Mouse (Mus musculus): ENCODE measurements around the gene Adk. TPM values are rescaled to one million over a fixed set of nuclear protein-coding genes. Genes with fewer than 3 reads are reported as not detected.
A peak's percentile ranks its signal among the peaks of the same experiment; 100 is the strongest.

Adk gene
- polyA plus RNA-seq, 1 experiment from 2014 or later: 242 TPM

DNA sequence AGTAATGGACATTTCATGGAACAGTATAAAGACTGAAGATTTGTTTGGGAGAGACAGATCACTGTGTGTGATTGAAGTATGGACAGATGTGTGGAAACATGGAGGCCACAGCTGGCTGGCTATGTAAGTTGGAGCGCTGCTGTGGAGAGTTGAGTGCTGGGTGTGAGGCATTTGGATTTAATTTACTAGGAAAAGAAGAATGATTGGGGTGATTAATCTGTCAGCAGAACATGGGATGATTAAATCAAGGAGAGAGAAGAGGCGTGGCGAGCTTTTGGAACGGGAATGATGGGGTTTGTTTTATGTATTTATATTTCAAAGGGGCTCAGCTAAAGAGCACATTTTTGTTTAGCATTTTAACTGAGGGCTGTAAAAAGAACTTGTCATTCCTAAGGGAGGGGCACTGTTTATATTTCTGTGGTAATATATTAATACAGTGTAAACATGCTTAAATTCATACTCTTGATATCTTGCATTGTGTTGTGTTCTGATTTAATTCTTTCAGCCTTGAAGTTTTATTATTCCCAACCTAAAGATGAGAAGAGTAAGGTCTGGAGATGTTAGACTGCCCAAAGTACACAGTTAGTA is 256.1 kb downstream of the Adk start:
- ATAC-seq (ENCODE audit: extremely low read depth, insufficient number of reproducible peaks, low FRiP score, low TSS enrichment): no peak

DNA sequence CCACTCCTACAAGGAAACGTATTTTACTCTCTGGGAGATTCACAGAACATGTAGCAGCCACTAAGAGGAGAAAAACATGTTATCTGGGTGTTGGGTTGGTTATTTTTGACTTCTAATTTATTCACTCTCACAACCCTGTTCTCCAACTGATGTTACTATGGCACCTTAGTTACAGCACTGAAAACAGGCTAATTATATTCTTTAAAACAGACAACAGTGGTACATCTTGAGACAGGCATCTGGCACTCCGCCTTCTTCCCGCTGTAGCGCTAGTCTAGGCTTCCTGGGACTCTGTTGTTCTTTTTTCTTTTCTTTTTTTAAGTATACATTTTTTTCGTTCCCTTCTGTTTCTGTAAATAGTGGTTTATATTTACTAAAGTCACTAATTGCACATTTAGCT is 258.2 kb downstream of the Adk start:
- WGBS: 86% methylated on average over 5 of the region's 5 CpGs
- H3K4me2 ChIP-seq: no peak overlapping the region
- ATAC-seq (ENCODE audit: extremely low read depth, insufficient number of reproducible peaks, low FRiP score, low TSS enrichment): no peak

More for the DNA sequence above, 256.1 kb downstream of the Adk start:
- Histone ChIP-seq H3K4me2 (no peak overlapping the region), H3K4me1 (peaks cover 27% of the 10 kb centered on the region), H3K27me3 (replicated peaks) (no peaks in the 10 kb centered on the region), H3K9ac (no peak overlapping the region), H3K9me3 (no peaks in the 10 kb centered on the region), H3K27ac (replicated peaks) (no peak overlapping the region), H3K36me3 (no peaks in the 10 kb centered on the region), H3K4me3 (no peak overlapping the region)
- 84% methylated on average over 4 of the region's 4 CpGs for WGBS

DNA sequence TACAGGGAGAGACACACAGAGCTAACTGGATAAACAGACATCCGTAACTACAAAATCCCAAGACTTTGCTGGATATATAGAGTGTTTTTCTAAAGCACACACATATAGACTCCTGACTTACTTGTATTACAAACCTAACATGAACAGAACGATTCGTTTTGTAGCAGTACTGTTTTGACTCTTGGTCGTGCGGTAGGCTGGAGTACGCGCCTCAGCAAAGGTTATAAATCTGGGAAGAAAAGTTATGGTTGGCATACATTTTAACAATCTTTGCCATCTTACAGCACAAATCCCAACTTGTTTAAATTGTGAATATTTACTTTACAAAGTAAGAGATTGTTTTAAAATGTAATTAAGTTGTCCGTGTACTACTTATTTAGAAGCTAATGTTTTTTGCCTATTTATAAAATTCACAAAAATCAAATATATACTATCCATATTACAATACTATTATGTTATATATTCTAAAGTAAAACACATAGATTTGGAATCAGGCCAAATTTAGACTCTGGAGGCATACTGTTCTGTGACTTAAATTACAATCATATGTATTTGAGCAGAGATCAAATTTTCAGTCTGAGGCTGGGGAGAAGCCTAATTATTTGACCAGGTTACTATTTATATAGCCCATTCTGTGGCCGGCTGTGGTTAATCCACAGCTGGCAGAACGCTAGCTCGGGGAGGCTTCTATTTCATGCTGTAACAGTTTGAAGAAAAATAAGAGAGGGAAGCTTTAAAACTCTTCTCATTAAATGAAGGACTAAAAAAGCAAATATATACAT is 261.4 kb downstream of the Adk start:
- no peak for ATAC-seq (ENCODE audit: extremely low read depth, insufficient number of reproducible peaks, low FRiP score, low TSS enrichment)
- no peaks in the 10 kb centered on the region for H3K9me3 ChIP-seq
- no peak overlapping the region for H3K27ac ChIP-seq (replicated peaks)
- H3K4me1 ChIP-seq: peaks cover 23% of the 10 kb centered on the region
- H3K9ac ChIP-seq: no peak overlapping the region
- no peaks in the 10 kb centered on the region for H3K27me3 ChIP-seq (replicated peaks)
- no peak overlapping the region for H3K4me2 ChIP-seq
- H3K36me3 ChIP-seq: peaks cover 4% of the 10 kb centered on the region; the same call in 1 of the 2 replicates
- 82% methylated on average over 11 of the region's 11 CpGs for WGBS
- no peak overlapping the region for H3K4me3 ChIP-seq

More for the DNA sequence above, 258.2 kb downstream of the Adk start:
- Histone ChIP-seq H3K36me3 (no peaks in the 10 kb centered on the region), H3K9me3 (no peaks in the 10 kb centered on the region), H3K4me3 (no peak overlapping the region), H3K4me1 (peaks cover 29% of the 10 kb centered on the region), H3K27me3 (replicated peaks) (no peaks in the 10 kb centered on the region), H3K27ac (replicated peaks) (no peak overlapping the region), H3K9ac (no peak overlapping the region)

DNA sequence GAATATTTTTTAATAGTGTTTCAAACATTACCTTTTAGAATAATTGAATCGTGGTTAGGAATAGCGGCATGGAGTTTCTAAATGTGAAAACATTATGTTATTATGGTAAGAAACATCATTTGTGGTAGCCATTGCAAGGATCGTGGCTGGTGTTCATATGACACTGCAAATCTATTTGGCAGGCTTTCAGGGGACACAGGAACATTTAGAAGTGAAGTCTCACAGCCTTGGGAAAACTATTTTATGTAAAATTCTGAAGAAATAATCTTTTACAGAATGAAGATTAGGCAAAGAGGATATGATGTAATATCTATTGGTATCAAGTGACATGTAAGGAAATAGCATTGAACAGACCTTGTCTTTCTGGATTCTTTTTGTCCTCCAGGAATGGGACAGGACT is 262.1 kb downstream of the Adk start:
- H3K9ac ChIP-seq: no peak overlapping the region
- no peaks in the 10 kb centered on the region for H3K27me3 ChIP-seq (replicated peaks)
- no peak overlapping the region for H3K4me3 ChIP-seq
- WGBS: 79% methylated on average over 3 of the region's 3 CpGs
- H3K4me2 ChIP-seq: no peak overlapping the region
- peaks cover 23% of the 10 kb centered on the region for H3K4me1 ChIP-seq
- H3K9me3 ChIP-seq: no peaks in the 10 kb centered on the region
- H3K27ac ChIP-seq (replicated peaks): no peak overlapping the region
- ATAC-seq (ENCODE audit: extremely low read depth, insufficient number of reproducible peaks, low FRiP score, low TSS enrichment): no peak
- H3K36me3 ChIP-seq: peaks cover 10% of the 10 kb centered on the region

DNA sequence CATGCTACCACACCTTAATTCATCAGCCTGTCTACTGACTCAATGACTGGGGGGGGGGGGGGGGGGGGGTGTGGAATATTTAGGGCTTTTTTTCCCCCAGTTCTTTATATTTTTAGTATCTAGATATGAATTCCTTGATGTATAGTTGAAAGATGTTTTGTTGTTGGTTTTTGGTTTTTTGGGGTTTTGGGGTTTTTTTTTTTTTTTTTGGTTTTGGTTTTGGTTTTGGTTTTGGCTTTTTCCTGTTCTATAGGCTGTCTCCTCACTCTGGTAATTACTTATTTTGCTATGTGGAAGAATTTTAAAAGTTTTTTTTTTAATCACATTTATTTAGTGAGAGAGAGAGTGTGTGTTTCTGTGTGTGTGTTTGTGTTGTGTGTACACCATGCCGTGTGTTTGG is 282.5 kb downstream of the Adk start:
- no peak overlapping the region for H3K27ac ChIP-seq (replicated peaks)
- no peaks in the 10 kb centered on the region for H3K9me3 ChIP-seq
- no peaks in the 10 kb centered on the region for H3K27me3 ChIP-seq (replicated peaks)
- H3K36me3 ChIP-seq: 0 out of 2 replicates have a peak, but pooled peaks cover 5% of the 10 kb centered on the region
- H3K9ac ChIP-seq: no peak overlapping the region
- H3K4me1 ChIP-seq: peaks cover 25% of the 10 kb centered on the region
- ATAC-seq (ENCODE audit: extremely low read depth, insufficient number of reproducible peaks, low FRiP score, low TSS enrichment): no peak
- H3K4me2 ChIP-seq: no peak overlapping the region
- no peak overlapping the region for H3K4me3 ChIP-seq
- 81% methylated on average over 1 of the region's 1 CpGs for WGBS

DNA sequence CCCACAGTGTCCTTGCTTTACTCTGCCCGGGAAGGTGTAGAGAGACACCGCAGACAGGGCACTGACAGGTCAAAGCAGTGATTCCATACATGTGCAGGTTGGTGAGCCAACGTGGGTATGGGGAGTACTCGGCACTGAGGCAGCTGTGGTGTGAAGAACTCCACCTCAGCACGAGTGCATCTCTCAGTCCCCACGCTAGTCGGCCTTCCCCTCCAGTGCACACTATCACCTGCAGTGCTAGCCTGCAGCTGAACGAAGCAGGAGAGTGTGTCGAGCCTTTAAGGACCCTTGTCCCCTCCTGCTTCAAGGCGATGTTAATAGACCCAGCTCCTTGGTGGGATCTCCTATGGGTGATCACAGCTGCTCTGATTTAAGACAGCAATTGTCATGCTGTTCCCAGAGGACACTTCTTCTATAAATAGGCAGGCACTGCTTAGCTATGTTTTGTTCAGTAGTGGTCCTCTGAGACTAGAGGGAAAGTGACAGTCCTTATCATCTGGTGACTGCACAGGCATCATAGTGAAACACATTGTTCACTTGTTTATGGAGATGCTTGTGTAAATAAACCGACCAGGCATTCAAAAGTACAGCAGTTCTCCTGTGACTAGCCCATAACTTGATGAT is 283.4 kb downstream of the Adk start:
- no peaks in the 10 kb centered on the region for H3K9me3 ChIP-seq

DNA sequence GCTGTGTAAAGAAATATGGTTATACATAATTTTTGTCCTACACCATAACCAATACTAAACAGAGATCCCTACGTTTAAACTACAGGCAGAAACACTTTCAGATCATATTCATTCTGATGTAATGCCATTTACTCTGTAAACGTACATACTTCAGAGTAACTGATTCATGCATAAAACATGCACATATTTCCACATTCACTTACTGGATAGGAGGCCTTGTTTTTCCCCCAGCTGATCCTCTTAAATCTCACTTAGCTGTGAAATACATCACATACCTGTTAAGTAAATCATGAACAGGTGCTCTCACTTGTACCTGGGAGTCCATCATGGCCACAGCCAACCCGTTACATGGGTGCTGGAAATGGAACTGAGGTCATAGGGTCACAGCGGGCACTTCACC is 285.6 kb downstream of the Adk start:
- Histone ChIP-seq H3K27ac (replicated peaks) (no peak overlapping the region), H3K4me2 (no peak overlapping the region), H3K27me3 (replicated peaks) (no peaks in the 10 kb centered on the region), H3K4me3 (no peak overlapping the region), H3K9me3 (no peaks in the 10 kb centered on the region), H3K9ac (no peak overlapping the region), H3K36me3 (0 out of 2 replicates have a peak, but pooled peaks cover 5% of the 10 kb centered on the region), H3K4me1 (peaks cover 31% of the 10 kb centered on the region)
- 85% methylated on average over 4 of the region's 4 CpGs for WGBS
- no peak for ATAC-seq (ENCODE audit: extremely low read depth, insufficient number of reproducible peaks, low FRiP score, low TSS enrichment)

More for the DNA sequence above, 283.4 kb downstream of the Adk start:
- Histone ChIP-seq H3K4me1 (peaks cover 25% of the 10 kb centered on the region), H3K27me3 (replicated peaks) (no peaks in the 10 kb centered on the region), H3K9ac (peak overlapping the region; percentile 56), H3K27ac (replicated peaks) (peak overlapping the region; percentile 71; the same call in 1 of the 2 replicates), H3K4me3 (no peak overlapping the region), H3K36me3 (0 out of 2 replicates have a peak, but pooled peaks cover 5% of the 10 kb centered on the region), H3K4me2 (peak overlapping the region; percentile 39)
- 37% methylated on average over 11 of the region's 11 CpGs for WGBS
- ATAC-seq (ENCODE audit: extremely low read depth, insufficient number of reproducible peaks, low FRiP score, low TSS enrichment): no peak

DNA sequence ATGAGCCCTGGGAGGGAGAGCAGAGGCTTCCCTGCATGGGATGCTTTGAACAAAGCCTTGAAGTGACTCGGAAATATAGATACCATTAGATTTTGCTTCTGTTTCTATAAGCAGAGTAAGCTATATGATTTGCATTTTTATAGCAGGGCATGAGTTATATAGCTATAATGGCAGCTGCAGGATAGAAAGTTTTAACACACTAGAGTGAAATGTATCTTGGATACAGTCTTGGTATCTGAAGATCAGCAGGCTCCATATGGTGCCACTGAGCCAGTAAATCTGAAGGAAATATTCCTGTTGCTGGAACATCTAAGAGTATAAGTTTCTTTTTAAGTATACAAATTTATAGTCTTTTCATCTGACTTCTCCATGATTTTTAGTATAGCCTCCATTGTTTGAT is 288.8 kb downstream of the Adk start:
- no peak for ATAC-seq (ENCODE audit: extremely low read depth, insufficient number of reproducible peaks, low FRiP score, low TSS enrichment)
- WGBS: 78% methylated on average over 1 of the region's 1 CpGs
- no peaks in the 10 kb centered on the region for H3K9me3 ChIP-seq
- H3K27me3 ChIP-seq (replicated peaks): no peaks in the 10 kb centered on the region
- no peak overlapping the region for H3K4me3 ChIP-seq
- peaks cover 16% of the 10 kb centered on the region for H3K4me1 ChIP-seq
- H3K4me2 ChIP-seq: no peak overlapping the region
- H3K36me3 ChIP-seq: peaks cover 8% of the 10 kb centered on the region; the same call in 1 of the 2 replicates
- H3K27ac ChIP-seq (replicated peaks): no peak overlapping the region
- no peak overlapping the region for H3K9ac ChIP-seq

DNA sequence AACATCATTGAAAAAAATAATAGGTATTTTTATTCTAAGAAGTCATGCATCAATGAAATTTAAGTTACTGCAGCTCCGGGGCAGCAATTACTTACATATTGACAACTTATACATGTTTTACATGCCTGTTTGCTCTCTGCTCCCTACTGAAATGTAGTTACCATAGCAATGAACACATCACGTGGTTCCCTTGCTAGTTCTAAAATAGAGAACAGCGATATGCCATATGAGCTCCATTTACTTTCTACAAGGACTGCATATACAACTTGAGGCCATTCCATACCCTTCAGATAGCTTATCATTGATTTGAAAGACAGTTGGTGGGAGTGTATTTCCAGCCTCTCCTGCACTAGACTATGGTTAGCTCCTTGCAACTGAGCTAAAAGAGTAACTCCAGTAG is 290.6 kb downstream of the Adk start:
- Histone ChIP-seq H3K9me3 (no peaks in the 10 kb centered on the region), H3K9ac (no peak overlapping the region), H3K36me3 (peaks cover 5% of the 10 kb centered on the region; the same call in 1 of the 2 replicates), H3K27ac (replicated peaks) (no peak overlapping the region), H3K4me2 (no peak overlapping the region), H3K27me3 (replicated peaks) (no peaks in the 10 kb centered on the region), H3K4me1 (peaks cover 13% of the 10 kb centered on the region), H3K4me3 (no peak overlapping the region)
- WGBS: 46% methylated on average over 3 of the region's 3 CpGs
- ATAC-seq (ENCODE audit: extremely low read depth, insufficient number of reproducible peaks, low FRiP score, low TSS enrichment): no peak

DNA sequence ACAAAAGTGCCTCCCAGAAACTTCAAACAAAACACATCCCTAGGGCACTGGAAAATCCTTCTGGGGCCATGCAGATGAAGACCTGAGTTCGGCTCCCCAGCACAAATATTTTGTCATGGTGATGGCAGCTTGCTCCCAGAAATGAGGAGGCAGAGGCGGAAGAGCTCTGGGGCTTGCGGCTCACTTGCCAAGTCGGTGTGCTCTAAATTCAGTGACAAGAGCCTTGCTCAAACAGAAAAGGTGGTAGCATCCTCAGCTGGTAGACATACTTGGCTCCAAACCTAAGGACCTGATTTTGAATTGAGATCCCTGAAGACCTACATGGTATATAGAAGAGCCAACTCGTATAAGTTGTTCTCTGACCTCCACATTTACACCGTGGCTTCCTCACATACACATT is 292.5 kb downstream of the Adk start:
- Histone ChIP-seq H3K4me3 (no peak overlapping the region), H3K9ac (no peak overlapping the region), H3K27ac (replicated peaks) (no peak overlapping the region), H3K9me3 (no peaks in the 10 kb centered on the region), H3K36me3 (peaks cover 3% of the 10 kb centered on the region; the same call in 1 of the 2 replicates), H3K4me1 (peaks cover 21% of the 10 kb centered on the region), H3K4me2 (no peak overlapping the region), H3K27me3 (replicated peaks) (no peaks in the 10 kb centered on the region)
- 93% methylated on average over 6 of the region's 6 CpGs for WGBS
- no peak for ATAC-seq (ENCODE audit: extremely low read depth, insufficient number of reproducible peaks, low FRiP score, low TSS enrichment)

DNA sequence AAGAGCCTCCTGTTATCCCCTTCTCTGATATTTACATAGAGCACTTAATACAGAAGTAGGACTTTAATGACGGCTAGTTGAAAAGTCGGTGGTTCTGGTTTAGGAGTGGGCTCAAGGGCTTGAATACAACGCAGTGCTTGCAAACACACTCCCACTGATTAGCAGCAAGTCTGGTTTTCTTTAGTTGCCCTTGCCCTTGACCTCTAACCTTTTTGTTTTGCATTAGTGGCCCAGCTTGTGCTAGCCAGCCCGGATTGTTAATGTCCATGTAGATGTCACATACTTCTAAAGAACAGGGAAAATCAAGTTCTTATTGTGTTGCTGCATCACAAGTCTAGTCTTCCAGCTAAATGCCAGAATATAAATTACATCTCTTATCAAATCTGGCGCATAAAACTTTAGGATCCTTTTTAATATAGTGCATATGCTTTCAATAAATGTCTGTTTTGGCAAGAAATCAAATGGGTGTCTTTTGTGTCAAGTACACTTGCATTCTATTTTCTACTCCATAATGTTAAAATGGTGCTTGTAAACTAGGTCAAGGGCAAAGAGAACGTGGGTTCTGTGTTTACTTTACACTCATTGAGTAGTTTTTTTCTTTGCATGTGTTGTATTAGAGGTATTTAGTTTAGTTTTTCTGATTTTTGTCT is 296.4 kb downstream of the Adk start:
- Histone ChIP-seq H3K27ac (replicated peaks) (no peak overlapping the region), H3K4me3 (no peak overlapping the region), H3K27me3 (replicated peaks) (no peaks in the 10 kb centered on the region), H3K9ac (no peak overlapping the region), H3K36me3 (peaks cover 11% of the 10 kb centered on the region; the same call in 1 of the 2 replicates), H3K4me2 (no peak overlapping the region), H3K4me1 (peaks cover 27% of the 10 kb centered on the region), H3K9me3 (no peaks in the 10 kb centered on the region)
- 55% methylated on average over 6 of the region's 6 CpGs for WGBS
- ATAC-seq (ENCODE audit: extremely low read depth, insufficient number of reproducible peaks, low FRiP score, low TSS enrichment): no peak
